22 mouse cellular contexts compared by ENCODE assay signal in the genomic region with DNA sequence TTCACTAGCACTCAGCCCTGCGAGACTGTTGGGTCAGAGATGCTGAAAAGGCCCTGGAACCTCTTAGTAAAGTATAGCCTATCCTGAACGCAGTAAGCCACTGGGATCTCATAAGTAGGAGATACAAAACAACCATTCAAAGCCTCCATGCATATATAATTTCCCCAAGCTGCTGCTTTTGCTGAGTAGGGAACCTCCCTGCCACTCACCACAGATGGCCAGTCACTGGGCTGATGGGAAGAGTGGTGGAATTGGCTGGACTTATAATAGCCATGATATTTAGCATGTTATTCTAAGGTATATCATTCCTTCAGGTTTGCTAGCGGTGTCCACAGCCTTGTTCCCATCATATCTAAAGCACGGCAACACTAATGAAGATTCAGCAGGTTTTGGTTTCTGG.
DNase-seq lines count a peak whose midpoint lies in the region; ATAC-seq and TF ChIP-seq lines count a peak whose summit lies in the region.
"Had no signal": no experiment of that assay in that cellular context is flagged by ENCODE, and none has a peak within 500 bp of the region (broad histone marks: within the 10 kb centered on the region; RNA-seq: fewer than 3 reads in every experiment).

No protein-coding gene starts in this region.

- H3K4me3 ChIP-seq in cerebellum, adult 2 months (replicated peaks; ENCODE audit: insufficient read depth, low read depth, low read length), result no peak overlapping the region
- no peak overlapping the region for H3K4me3 ChIP-seq in hindbrain, embryonic 10.5 days
- H3K4me3 ChIP-seq in hindbrain, embryonic 12.5 days, result no peak overlapping the region
- H3K4me3 ChIP-seq in neural tube, embryonic 13.5 days, result no peak overlapping the region
- H3K4me3 ChIP-seq: heart, embryonic 12.5 days; hindbrain, embryonic 15.5 days; layer of hippocampus, adult 2 months; stomach, embryonic 15.5 days had no signal

- peak; percentile 26 to 37 for DNase-seq in cerebellum, postnatal 10 days
- no peak for DNase-seq in cerebellum, adult 2 months
- DNase-seq in hindbrain, embryonic 10.5 days (ENCODE audit: low spot score), result no peak
- DNase-seq in neural tube, embryonic 10.5 days (ENCODE audit: extremely low spot score, low spot score), result no peak
- no peak for DNase-seq in right cerebral cortex, postnatal 4 days
- DNase-seq: adrenal gland, postnatal 10 days; cerebellum, adult 8-10 months; gastrocnemius, postnatal 25 days; heart, adult 18-20 months; heart, postnatal 10 days; kidney, postnatal 14 days; liver, postnatal 0 days; thymus, postnatal 36 days had no signal

- TF ChIP-seq POLR2A in cerebellum, adult 2 months (IDR thresholded peaks at IDR 0.05; ENCODE audit: borderline replicate concordance, insufficient read depth, low read length), result no peak

- ATAC-seq in hindbrain, embryonic 12.5 days (ENCODE audit: low FRiP score), result no peak
- no peak for ATAC-seq in neural tube, embryonic 13.5 days (ENCODE audit: low read depth)
- ATAC-seq: intestine, embryonic 16.5 days; liver, postnatal 0 days; lung, postnatal 0 days had no signal

- H3K4me2 ChIP-seq in hindbrain, embryonic 12.5 days (replicated peaks), result no peak overlapping the region
- no peak overlapping the region for H3K4me2 ChIP-seq in neural tube, embryonic 13.5 days
- H3K4me2 ChIP-seq: heart, embryonic 12.5 days; hindbrain, embryonic 15.5 days; stomach, embryonic 15.5 days had no signal

- no peak overlapping the region for H3K27ac ChIP-seq in cerebellum, adult 2 months (ENCODE audit: insufficient read depth, low read length)
- H3K27ac ChIP-seq in hindbrain, embryonic 10.5 days, result peak overlapping the region; percentile 45; the same call in 1 of the 2 replicates
- no peak overlapping the region for H3K27ac ChIP-seq in hindbrain, embryonic 12.5 days
- H3K27ac ChIP-seq in neural tube, embryonic 13.5 days (replicated peaks), result 0 out of 2 replicates have a peak overlapping the region, but pooled peaks have one; percentile 25
- H3K27ac ChIP-seq: hindbrain, embryonic 15.5 days; layer of hippocampus, adult 2 months; macrophage; stomach, embryonic 15.5 days had no signal

- H3K36me3 ChIP-seq in hindbrain, embryonic 10.5 days, result no peaks in the 10 kb centered on the region
- no peaks in the 10 kb centered on the region for H3K36me3 ChIP-seq in hindbrain, embryonic 12.5 days
- no peaks in the 10 kb centered on the region for H3K36me3 ChIP-seq in neural tube, embryonic 13.5 days
- H3K36me3 ChIP-seq: heart, embryonic 12.5 days; hindbrain, embryonic 15.5 days; stomach, embryonic 15.5 days had no signal

- no peak overlapping the region for H3K9ac ChIP-seq in hindbrain, embryonic 12.5 days
- no peak overlapping the region for H3K9ac ChIP-seq in neural tube, embryonic 13.5 days
- H3K9ac ChIP-seq: heart, embryonic 12.5 days; hindbrain, embryonic 15.5 days; liver, postnatal 0 days; stomach, embryonic 15.5 days had no signal

- WGBS in cerebellum, adult 2 months, result 65% methylated on average over 4 of the region's 4 CpGs
- WGBS in hindbrain, embryonic 10.5 days, result 81% methylated on average over 4 of the region's 4 CpGs
- 77% methylated on average over 4 of the region's 4 CpGs for WGBS in hindbrain, embryonic 12.5 days
- 70% methylated on average over 4 of the region's 4 CpGs for WGBS in neural tube, embryonic 13.5 days

- H3K9me3 ChIP-seq in hindbrain, embryonic 10.5 days, result no peaks in the 10 kb centered on the region
- H3K9me3 ChIP-seq in hindbrain, embryonic 12.5 days (replicated peaks), result no peaks in the 10 kb centered on the region
- H3K9me3 ChIP-seq in neural tube, embryonic 13.5 days, result no peaks in the 10 kb centered on the region
- H3K9me3 ChIP-seq: heart, embryonic 12.5 days; hindbrain, embryonic 15.5 days; stomach, embryonic 15.5 days had no signal

- H3K4me1 ChIP-seq in cerebellum, adult 2 months (ENCODE audit: control insufficient read depth, insufficient read depth, low read length), result no peaks in the 10 kb centered on the region; the same call in 1 of the 2 replicates
- peaks cover 12% of the 10 kb centered on the region for H3K4me1 ChIP-seq in hindbrain, embryonic 10.5 days (replicated peaks)
- peaks cover 8% of the 10 kb centered on the region; the same call in 1 of the 2 replicates for H3K4me1 ChIP-seq in hindbrain, embryonic 12.5 days
- H3K4me1 ChIP-seq in neural tube, embryonic 13.5 days (replicated peaks), result peaks cover 12% of the 10 kb centered on the region; the same call in 1 of the 2 replicates
- H3K4me1 ChIP-seq: heart, embryonic 12.5 days; stomach, embryonic 15.5 days had no signal

- no peaks in the 10 kb centered on the region for H3K27me3 ChIP-seq in cerebellum, adult 2 months (ENCODE audit: control insufficient read depth, insufficient read depth, low read length)
- no peaks in the 10 kb centered on the region for H3K27me3 ChIP-seq in hindbrain, embryonic 10.5 days (ENCODE audit: insufficient read depth, poor library complexity, severe bottlenecking)
- no peaks in the 10 kb centered on the region for H3K27me3 ChIP-seq in hindbrain, embryonic 12.5 days
- no peaks in the 10 kb centered on the region for H3K27me3 ChIP-seq in neural tube, embryonic 13.5 days
- H3K27me3 ChIP-seq: heart, embryonic 12.5 days; hindbrain, embryonic 15.5 days; stomach, embryonic 15.5 days had no signal

- TF ChIP-seq CTCF in cerebellum, adult 2 months (IDR thresholded peaks at IDR 0.05; ENCODE audit: borderline replicate concordance, insufficient read depth, low read depth, low read length), result no peak

Comparison
In these comparisons a context has a peak if more than half of its experiments do, and no peak if none do; other contexts are left out.
1. DNase-seq: peak in cerebellum, postnatal 10 days (2 of 2); none in cerebellum, adult 2 months (0 of 2), hindbrain, embryonic 10.5 days (single experiment), neural tube, embryonic 10.5 days (single experiment) and right cerebral cortex, postnatal 4 days (single experiment).
2. H3K27ac ChIP-seq: peak in hindbrain, embryonic 10.5 days (single experiment) and neural tube, embryonic 13.5 days (single experiment); none in cerebellum, adult 2 months (single experiment) and hindbrain, embryonic 12.5 days (single experiment).